Mouse (Mus musculus) neutrophil, adult 83 days (primary cell): ENCODE measurements around the gene Pgm1. TPM values are rescaled to one million over a fixed set of nuclear protein-coding genes. Genes with fewer than 3 reads are reported as not detected.

ENCODE experiments used
- total RNA-seq, 2 experiments: library from RNA; stranded (reverse); gene quantifications; one replicate each; pipeline ENCODE4 v1.2.4; 2023

Gene Pgm1
- total RNA-seq, result 10 to 100 TPM; 16.2 to 17.5 TPM

DNA sequence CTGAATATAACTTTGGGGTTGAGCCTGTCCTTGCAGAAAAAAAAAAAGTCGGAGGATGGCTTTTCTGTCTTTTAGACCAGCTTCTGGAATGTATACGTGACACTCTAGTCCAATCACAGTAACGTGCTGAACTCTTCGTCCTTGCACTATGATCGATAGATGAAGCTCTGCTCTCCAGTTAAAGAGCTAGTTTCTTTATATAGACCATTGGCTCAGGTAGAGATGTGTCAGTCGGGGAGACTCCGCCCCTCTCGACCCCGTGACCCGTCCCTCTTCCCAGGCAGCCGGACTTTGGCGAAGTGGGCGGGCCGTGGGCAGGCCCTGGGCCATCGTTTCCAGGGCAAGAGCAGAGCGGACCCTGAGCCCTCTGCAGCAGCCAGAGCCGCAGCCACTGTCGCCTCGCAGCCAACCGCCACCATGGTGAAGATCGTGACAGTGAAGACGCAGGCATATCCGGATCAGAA, at the start of gene Pgm1:
Gene Pgm1, plus strand, starts transcription at position 266 of the 464 bp plus-strand sequence.

DNA sequence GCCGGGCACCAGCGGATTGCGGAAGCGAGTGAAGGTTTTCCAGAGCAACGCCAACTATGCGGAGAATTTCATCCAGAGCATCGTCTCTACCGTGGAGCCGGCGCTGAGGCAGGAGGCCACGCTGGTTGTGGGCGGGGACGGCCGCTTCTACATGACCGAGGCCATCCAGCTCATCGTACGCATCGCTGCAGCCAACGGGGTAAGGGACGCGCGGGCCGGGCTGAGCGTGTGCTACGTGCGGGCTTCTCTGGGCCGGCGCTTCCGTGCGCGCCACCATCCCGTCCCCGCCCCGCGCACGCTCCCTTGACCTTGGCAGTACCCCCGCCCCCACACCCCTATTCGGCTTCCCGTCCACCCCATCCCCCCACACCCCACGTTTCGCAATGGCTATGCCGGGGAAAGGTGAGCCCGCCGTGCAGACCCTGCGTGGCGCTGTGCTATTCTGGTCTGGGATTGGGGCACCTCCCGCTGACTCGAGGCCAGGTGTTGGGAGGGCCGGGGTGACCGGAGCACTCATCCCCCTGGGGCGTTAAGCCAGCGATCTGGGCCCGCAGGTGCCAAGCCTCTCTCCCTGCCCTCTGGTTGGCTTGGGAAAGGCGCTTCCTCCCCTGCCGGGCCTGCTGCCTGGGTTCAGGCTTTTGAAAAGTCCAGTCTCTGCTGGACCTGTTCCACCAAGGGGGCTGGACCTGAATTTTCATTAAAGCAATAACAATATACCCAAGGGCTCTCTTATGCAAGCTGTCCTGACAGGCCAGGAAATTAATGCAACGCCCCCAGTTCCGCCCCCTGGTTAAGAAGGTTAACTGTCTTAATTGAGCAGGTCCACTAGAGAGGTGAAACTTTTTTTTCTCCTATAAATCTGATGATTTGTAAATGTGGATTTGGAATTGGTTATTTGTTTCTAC, 651 bp downstream of the Pgm1 start, which contains the start of gene Itgb3bp:
Gene Itgb3bp, minus strand, starts transcription at position 201 of the 905 bp plus-strand sequence.

Other genes starting within 250 kb of the Pgm1 start
- gene Alg6, start 213.8 kb upstream of the Pgm1 start, total RNA-seq, result 1 to 10 TPM; 6.6 TPM
- 1 to 10 TPM; 3.1 to 7.9 TPM for gene Efcab7, start 100.2 kb upstream of the Pgm1 start, total RNA-seq
- 1 to 10 TPM; 2.7 to 3.8 TPM for gene Itgb3bp, start 399 bp downstream of the Pgm1 start, total RNA-seq
- gene Ror1, start 166.4 kb downstream of the Pgm1 start, total RNA-seq, result not detected